Mouse (Mus musculus): ENCODE results near the gene Defb28. TPM values are rescaled to one million over a fixed set of nuclear protein-coding genes. Genes with fewer than 3 reads are reported as not detected.

Defb28 gene
- not detected in 2 replicates for polyA plus RNA-seq (2012; ENCODE audit: insufficient read depth, low replicate concordance)

GRCm38 (mm10) chr2:152517981-152518380 is at the start of gene Defb28:
TSS of gene Defb28 (plus strand) at chr2:152518255.
- H3K36me3 ChIP-seq (replicated peaks; ENCODE audit: low read length) = no peaks in the 10 kb centered on the region
- H3K4me1 ChIP-seq = peaks cover 7% of the 10 kb centered on the region
- peaks cover 18% of the 10 kb centered on the region for H3K9me3 ChIP-seq
- H3K27me3 ChIP-seq (replicated peaks) = peaks cover 45% of the 10 kb centered on the region
- TF ChIP-seq GATA1 (IDR thresholded peaks at IDR 0.05; ENCODE audit: borderline replicate concordance, low read length) = no peak
- no peak for TF ChIP-seq FLI1 (IDR thresholded peaks at IDR 0.05; ENCODE audit: low read length)
- no peak within 1 kb of the TSS for H3K4me3 ChIP-seq (replicated peaks)

- Histone ChIP-seq H3K4me1 (peaks cover 7% of the 10 kb centered on the region; the same call in 1 of the 2 replicates), H3K9me3 (no peaks in the 10 kb centered on the region), H3K27me3 (replicated peaks) (peaks cover 17% of the 10 kb centered on the region), H3K4me3 (replicated peaks) (peak overlapping the region; percentile 78), H3K36me3 (replicated peaks; ENCODE audit: low read length) (no peaks in the 10 kb centered on the region)
- TF ChIP-seq GATA1 (IDR thresholded peaks at IDR 0.05; ENCODE audit: borderline replicate concordance, low read length) (no peak), FLI1 (IDR thresholded peaks at IDR 0.05; ENCODE audit: low read length) (no peak)
These were observed 47.1 kb upstream of the Defb28 start for GRCm38 (mm10) chr2:152470973-152471372.

- Histone ChIP-seq H3K27me3 (replicated peaks) (peaks cover 16% of the 10 kb centered on the region), H3K4me1 (peaks cover 7% of the 10 kb centered on the region; the same call in 1 of the 2 replicates), H3K4me3 (replicated peaks) (no peak overlapping the region), H3K36me3 (replicated peaks; ENCODE audit: low read length) (no peaks in the 10 kb centered on the region), H3K9me3 (no peaks in the 10 kb centered on the region)
- no peak for TF ChIP-seq FLI1 (IDR thresholded peaks at IDR 0.05; ENCODE audit: low read length)
- no peak for TF ChIP-seq GATA1 (IDR thresholded peaks at IDR 0.05; ENCODE audit: borderline replicate concordance, low read length)
These were observed 45.6 kb upstream of the Defb28 start for GRCm38 (mm10) chr2:152472434-152472833.

GRCm38 (mm10) chr2:152476763-152477162 is 41.3 kb upstream of the Defb28 start, which contains the start of gene Defb20:
TSS of gene Defb20 (plus strand) at chr2:152477063.
- Histone ChIP-seq H3K36me3 (replicated peaks; ENCODE audit: low read length) (no peaks in the 10 kb centered on the region), H3K27me3 (replicated peaks) (peaks cover 11% of the 10 kb centered on the region), H3K9me3 (0 out of 2 replicates have a peak, but pooled peaks cover 6% of the 10 kb centered on the region), H3K4me3 (replicated peaks) (no peak within 1 kb of the TSS), H3K4me1 (peaks cover 8% of the 10 kb centered on the region)
- TF ChIP-seq GATA1 (IDR thresholded peaks at IDR 0.05; ENCODE audit: borderline replicate concordance, low read length) = no peak
- TF ChIP-seq FLI1 (IDR thresholded peaks at IDR 0.05; ENCODE audit: low read length) = no peak

- Histone ChIP-seq H3K9me3 (peaks cover 18% of the 10 kb centered on the region; the same call in 1 of the 2 replicates), H3K4me1 (peaks cover 16% of the 10 kb centered on the region), H3K36me3 (replicated peaks; ENCODE audit: low read length) (no peaks in the 10 kb centered on the region), H3K4me3 (replicated peaks) (no peak overlapping the region), H3K27me3 (replicated peaks) (peaks cover 7% of the 10 kb centered on the region)
- TF ChIP-seq FLI1 (IDR thresholded peaks at IDR 0.05; ENCODE audit: low read length) (no peak), GATA1 (IDR thresholded peaks at IDR 0.05; ENCODE audit: borderline replicate concordance, low read length) (no peak)
These were observed 37.2 kb upstream of the Defb28 start for GRCm38 (mm10) chr2:152480881-152481280.

- TF ChIP-seq FLI1 (IDR thresholded peaks at IDR 0.05; ENCODE audit: low read length) (no peak), GATA1 (IDR thresholded peaks at IDR 0.05; ENCODE audit: borderline replicate concordance, low read length) (no peak)
- H3K4me3 ChIP-seq (replicated peaks) = no peak overlapping the region
- H3K36me3 ChIP-seq (replicated peaks; ENCODE audit: low read length) = no peaks in the 10 kb centered on the region
- peaks cover 18% of the 10 kb centered on the region for H3K4me1 ChIP-seq
- H3K9me3 ChIP-seq = peaks cover 18% of the 10 kb centered on the region; the same call in 1 of the 2 replicates
- H3K27me3 ChIP-seq (replicated peaks) = peaks cover 7% of the 10 kb centered on the region
These were observed 36.3 kb upstream of the Defb28 start for GRCm38 (mm10) chr2:152481726-152482125.

GRCm38 (mm10) chr2:152487024-152487423 is 31.0 kb upstream of the Defb28 start:
- Histone ChIP-seq H3K27me3 (replicated peaks) (peaks cover 3% of the 10 kb centered on the region), H3K36me3 (replicated peaks; ENCODE audit: low read length) (no peaks in the 10 kb centered on the region), H3K4me3 (replicated peaks) (no peak overlapping the region), H3K9me3 (peaks cover 16% of the 10 kb centered on the region), H3K4me1 (peaks cover 14% of the 10 kb centered on the region)
- TF ChIP-seq GATA1 (IDR thresholded peaks at IDR 0.05; ENCODE audit: borderline replicate concordance, low read length) = no peak

GRCm38 (mm10) chr2:152490038-152490437 is 28.0 kb upstream of the Defb28 start, which contains the start of gene Defb22:
TSS of gene Defb22 (minus strand) at chr2:152490138.
- Histone ChIP-seq H3K4me3 (replicated peaks) (no peak within 1 kb of the TSS), H3K27me3 (replicated peaks) (peaks cover 3% of the 10 kb centered on the region), H3K9me3 (peaks cover 5% of the 10 kb centered on the region), H3K4me1 (peaks cover 11% of the 10 kb centered on the region), H3K36me3 (replicated peaks; ENCODE audit: low read length) (no peaks in the 10 kb centered on the region)
- TF ChIP-seq FLI1 (IDR thresholded peaks at IDR 0.05; ENCODE audit: low read length) = no peak

GRCm38 (mm10) chr2:152493151-152493550 is 24.9 kb upstream of the Defb28 start:
- Histone ChIP-seq H3K4me3 (replicated peaks) (no peak overlapping the region), H3K9me3 (peaks cover 6% of the 10 kb centered on the region), H3K36me3 (replicated peaks; ENCODE audit: low read length) (no peaks in the 10 kb centered on the region), H3K4me1 (0 out of 2 replicates have a peak, but pooled peaks cover 5% of the 10 kb centered on the region), H3K27me3 (replicated peaks) (peaks cover 8% of the 10 kb centered on the region)
- TF ChIP-seq FLI1 (IDR thresholded peaks at IDR 0.05; ENCODE audit: low read length) (no peak), GATA1 (IDR thresholded peaks at IDR 0.05; ENCODE audit: borderline replicate concordance, low read length) (no peak)

- no peak overlapping the region for H3K4me3 ChIP-seq (replicated peaks)
- no peak for TF ChIP-seq GATA1 (IDR thresholded peaks at IDR 0.05; ENCODE audit: borderline replicate concordance, low read length)
- TF ChIP-seq FLI1 (IDR thresholded peaks at IDR 0.05; ENCODE audit: low read length) = no peak
- H3K27me3 ChIP-seq (replicated peaks) = peaks cover 7% of the 10 kb centered on the region
- peaks cover 12% of the 10 kb centered on the region for H3K4me1 ChIP-seq
- H3K36me3 ChIP-seq (replicated peaks; ENCODE audit: low read length) = no peaks in the 10 kb centered on the region
- H3K9me3 ChIP-seq = peaks cover 8% of the 10 kb centered on the region
These were observed 20.0 kb upstream of the Defb28 start for GRCm38 (mm10) chr2:152498020-152498419.
